Mouse (Mus musculus) hindbrain, embryonic 13.5 days (tissue): ENCODE measurements at regions not wholly inside any gene's neighbourhood (a gene's known extent, or its start where the extent isn't known, plus 50 kb on each side); places are given as distances from the start of the nearest gene placed in this dataset.

ENCODE experiments used
- ATAC-seq: fragments of 200-750 bp; cut with Nextera tagmentation; 2 replicates; pipeline ENCODE4 v1.8.0; 2017; ENCODE audit warnings: moderate TSS enrichment; ENCODE audit not compliant: low FRiP score
- H3K27ac ChIP-seq: fragments of 300-500 bp; sonication (generic); 2 replicates; pipeline ENCODE4 v1.5.1; 2015; ENCODE audit warnings: inconsistent platforms, mild to moderate bottlenecking, moderate library complexity
- H3K27me3 ChIP-seq: fragments of 300-500 bp; sonication (generic); 2 replicates; pipeline ENCODE4 v1.6.1; 2015; ENCODE audit warnings: mild to moderate bottlenecking, inconsistent platforms
- H3K36me3 ChIP-seq: fragments of 300-500 bp; sonication (generic); 2 replicates; pipeline ENCODE4 v1.6.1; 2015; ENCODE audit warnings: mild to moderate bottlenecking, inconsistent platforms
- H3K4me1 ChIP-seq: fragments of 300-500 bp; sonication (generic); replicated peaks from 2 replicates; pipeline ENCODE4 v1.6.1; 2015; ENCODE audit warnings: inconsistent platforms
- H3K4me2 ChIP-seq: fragments of 300-500 bp; sonication (generic); 2 replicates; pipeline ENCODE4 v1.6.1; 2015; ENCODE audit warnings: inconsistent platforms, mild to moderate bottlenecking, moderate library complexity
- H3K4me3 ChIP-seq: fragments of 300-500 bp; sonication (generic); 2 replicates; pipeline ENCODE4 v1.5.1; 2015; ENCODE audit warnings: mild to moderate bottlenecking, inconsistent platforms
- H3K9ac ChIP-seq: fragments of 300-500 bp; sonication (generic); 2 replicates; pipeline ENCODE4 v1.6.1; 2015; ENCODE audit warnings: mild to moderate bottlenecking, inconsistent platforms
- H3K9me3 ChIP-seq: fragments of 300-500 bp; sonication (generic); 2 replicates; pipeline ENCODE4 v1.6.1; 2016; ENCODE audit warnings: inconsistent platforms
- WGBS: fragments of 180-500 bp; shearing (Covaris S2); methylation state at CpG from one replicate; pipeline ENCODE4 v1.1.7; 2015; 5-methylcytosine and 5-hydroxymethylcytosine counted together

DNA sequence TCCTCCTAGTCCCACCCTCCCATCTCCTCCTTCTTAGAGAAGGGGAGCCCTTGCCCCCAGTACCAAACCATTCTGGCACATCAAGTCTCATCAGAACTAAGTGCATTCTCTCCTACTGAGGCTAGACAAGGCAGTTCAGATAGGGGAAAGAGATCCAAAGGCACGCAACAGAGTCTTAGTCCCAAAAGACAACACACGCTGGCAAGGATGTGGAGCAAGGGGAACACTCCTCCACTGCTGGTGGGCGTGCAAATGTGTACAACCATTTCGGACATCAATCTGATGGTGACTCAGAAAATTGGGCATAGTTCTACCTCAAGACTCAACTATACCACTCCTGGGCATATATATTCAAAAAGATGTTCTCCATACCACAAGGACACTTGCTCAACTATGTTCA is 506.7 kb upstream of the Mgmt start:
- no peaks in the 10 kb centered on the region for H3K27me3 ChIP-seq
- no peak overlapping the region for H3K27ac ChIP-seq
- H3K9me3 ChIP-seq, result no peaks in the 10 kb centered on the region
- no peak overlapping the region for H3K4me2 ChIP-seq
- 92% methylated on average over 4 of the region's 4 CpGs for WGBS
- ATAC-seq, result no peak
- H3K4me3 ChIP-seq, result no peak overlapping the region
- H3K4me1 ChIP-seq, result no peaks in the 10 kb centered on the region
- no peak overlapping the region for H3K9ac ChIP-seq
- H3K36me3 ChIP-seq, result no peaks in the 10 kb centered on the region

DNA sequence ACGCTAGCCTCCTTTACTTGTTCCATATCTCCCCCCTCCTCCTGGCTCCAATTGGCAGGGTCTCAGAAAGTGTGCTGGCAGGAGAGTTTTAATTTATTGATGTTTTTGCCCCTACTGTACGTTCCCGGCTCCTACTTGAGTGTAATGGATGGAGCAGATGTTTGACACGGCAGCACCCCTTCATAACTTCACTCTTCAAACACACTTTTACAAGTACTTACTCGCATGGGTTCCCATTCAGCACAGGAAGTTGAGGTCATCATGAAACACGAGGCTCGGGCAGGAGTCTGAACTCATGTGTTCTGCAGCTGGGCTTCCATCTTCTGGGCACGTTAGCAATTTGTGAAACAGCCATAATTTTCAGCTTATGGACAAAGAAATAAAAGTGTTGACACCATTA is 504.3 kb upstream of the Mgmt start:
- 71% methylated on average over 8 of the region's 8 CpGs for WGBS
- Histone ChIP-seq H3K27me3 (no peaks in the 10 kb centered on the region), H3K4me1 (0 out of 2 replicates have a peak, but pooled peaks cover 4% of the 10 kb centered on the region), H3K9me3 (no peaks in the 10 kb centered on the region), H3K4me3 (no peak overlapping the region), H3K9ac (no peak overlapping the region), H3K36me3 (no peaks in the 10 kb centered on the region), H3K4me2 (no peak overlapping the region), H3K27ac (no peak overlapping the region)
- ATAC-seq, result no peak

DNA sequence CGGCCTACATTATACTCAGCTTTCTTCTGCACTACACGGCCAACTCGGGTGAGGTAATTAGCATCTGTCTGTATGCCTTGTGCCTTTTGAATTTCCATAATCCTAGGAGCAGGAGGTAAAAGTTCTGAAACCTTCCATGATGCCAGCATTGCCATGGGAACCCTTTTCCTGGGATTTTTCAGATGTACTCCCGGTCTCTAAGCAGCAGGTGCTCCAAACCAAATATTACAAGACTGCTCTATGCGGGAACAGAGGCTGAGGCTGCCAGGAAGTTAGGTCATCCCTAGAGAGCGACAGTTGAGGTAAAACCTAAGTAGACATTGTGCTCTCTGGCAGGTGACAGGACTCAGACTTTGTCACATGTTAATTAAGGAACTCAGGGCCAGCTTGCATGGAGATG is 501.0 kb upstream of the Mgmt start:
- H3K4me3 ChIP-seq, result no peak overlapping the region
- 76% methylated on average over 6 of the region's 6 CpGs for WGBS
- H3K4me1 ChIP-seq, result 0 out of 2 replicates have a peak, but pooled peaks cover 4% of the 10 kb centered on the region
- no peak overlapping the region for H3K4me2 ChIP-seq
- no peaks in the 10 kb centered on the region for H3K27me3 ChIP-seq
- no peak overlapping the region for H3K27ac ChIP-seq
- H3K9me3 ChIP-seq, result no peaks in the 10 kb centered on the region
- H3K9ac ChIP-seq, result no peak overlapping the region
- ATAC-seq, result no peak
- no peaks in the 10 kb centered on the region for H3K36me3 ChIP-seq

DNA sequence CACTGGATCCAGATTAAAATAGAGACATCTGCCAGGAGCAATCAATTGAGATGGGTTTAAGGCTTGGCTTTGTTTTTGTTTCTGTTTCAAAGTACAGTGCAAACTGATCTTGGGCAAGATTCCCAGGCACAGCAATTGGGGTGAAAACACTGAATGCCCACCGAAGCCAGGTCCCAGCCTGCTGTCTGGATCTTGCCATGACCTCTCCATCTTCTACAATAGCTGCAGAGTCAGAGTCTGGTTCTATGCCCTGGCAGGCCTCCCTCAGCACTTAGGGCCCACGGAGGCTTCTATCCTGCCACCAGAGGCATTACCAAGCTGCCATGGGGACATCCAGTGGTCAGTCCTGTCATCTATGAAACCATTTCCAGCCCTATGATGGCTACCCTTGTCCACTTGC is 498.6 kb upstream of the Mgmt start:
- no peak overlapping the region for H3K4me2 ChIP-seq
- no peak for ATAC-seq
- no peak overlapping the region for H3K9ac ChIP-seq
- no peaks in the 10 kb centered on the region for H3K9me3 ChIP-seq
- H3K4me1 ChIP-seq, result 0 out of 2 replicates have a peak, but pooled peaks cover 4% of the 10 kb centered on the region
- no peak overlapping the region for H3K4me3 ChIP-seq
- H3K27me3 ChIP-seq, result no peaks in the 10 kb centered on the region
- 64% methylated on average over 2 of the region's 2 CpGs for WGBS
- H3K36me3 ChIP-seq, result no peaks in the 10 kb centered on the region
- H3K27ac ChIP-seq, result no peak overlapping the region

DNA sequence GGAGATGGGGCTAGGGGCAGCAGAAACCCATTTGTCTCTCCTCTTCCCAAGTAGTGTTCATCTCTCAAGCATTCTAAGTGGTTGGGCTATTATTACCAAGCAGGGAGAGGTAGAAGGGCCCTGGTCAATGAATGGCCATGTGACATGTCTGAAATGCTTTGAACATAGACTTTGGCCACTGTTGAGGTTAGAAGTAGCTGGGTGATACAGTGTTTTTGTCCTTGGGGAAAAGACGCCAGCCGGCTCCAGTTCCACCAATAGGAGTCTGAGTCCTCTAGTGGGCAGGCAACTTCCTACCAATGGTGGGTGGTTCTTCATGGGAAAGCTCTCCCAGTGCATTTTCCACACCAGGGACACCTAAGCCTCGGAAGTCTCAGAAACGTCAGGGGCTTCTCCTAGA is 497.3 kb upstream of the Mgmt start:
- 0 out of 2 replicates have a peak, but pooled peaks cover 4% of the 10 kb centered on the region for H3K4me1 ChIP-seq
- H3K27ac ChIP-seq, result no peak overlapping the region
- H3K27me3 ChIP-seq, result no peaks in the 10 kb centered on the region
- no peak for ATAC-seq
- no peak overlapping the region for H3K9ac ChIP-seq
- no peak overlapping the region for H3K4me3 ChIP-seq
- H3K4me2 ChIP-seq, result no peak overlapping the region
- H3K9me3 ChIP-seq, result no peaks in the 10 kb centered on the region
- no peaks in the 10 kb centered on the region for H3K36me3 ChIP-seq
- 96% methylated on average over 4 of the region's 4 CpGs for WGBS

DNA sequence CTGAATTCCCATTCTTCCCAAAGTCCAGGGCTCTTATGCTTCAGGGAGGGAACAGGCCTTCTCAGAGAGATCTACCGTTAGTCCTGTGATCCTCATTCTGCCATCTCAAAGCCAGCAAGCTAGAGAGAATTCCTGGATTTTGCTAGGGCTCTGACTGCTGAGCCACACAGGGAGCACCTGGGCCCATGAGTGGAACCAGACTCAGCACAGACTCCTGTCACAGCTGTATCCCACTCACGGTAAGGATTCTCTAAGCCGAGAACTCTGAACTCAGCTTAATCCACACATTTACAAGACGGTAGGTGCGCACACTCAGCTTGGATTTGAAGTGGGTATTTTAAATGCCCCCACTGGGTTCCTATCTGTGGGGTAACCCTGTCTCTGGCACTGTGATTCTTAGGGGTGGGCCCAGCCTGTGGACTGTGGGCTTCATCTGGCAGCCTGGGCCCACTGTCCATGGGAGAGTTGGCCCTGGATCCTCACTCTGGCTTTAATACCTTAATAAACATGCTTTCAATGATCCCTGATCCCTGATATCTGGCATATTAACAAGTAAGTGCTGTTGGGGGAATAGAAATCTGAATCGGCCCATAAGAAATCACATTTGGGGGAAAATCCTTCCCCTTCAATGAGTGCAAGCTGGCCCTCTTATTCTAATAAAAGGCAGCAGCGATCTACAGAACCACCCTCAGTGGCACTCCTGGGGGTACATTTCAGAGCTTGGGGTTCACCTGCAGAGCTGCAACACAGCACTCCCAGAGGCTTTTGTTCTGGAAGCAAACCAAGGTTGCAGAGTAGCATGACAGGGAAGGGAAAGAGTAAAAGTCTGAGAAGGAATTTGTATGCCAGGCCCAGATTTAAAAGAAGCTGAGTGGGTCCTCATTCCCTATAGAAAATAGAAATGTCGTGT is 491.5 kb upstream of the Mgmt start:
- H3K9me3 ChIP-seq, result no peaks in the 10 kb centered on the region
- no peak overlapping the region for H3K4me2 ChIP-seq
- no peaks in the 10 kb centered on the region for H3K36me3 ChIP-seq
- 87% methylated on average over 8 of the region's 8 CpGs for WGBS
- no peak overlapping the region for H3K4me3 ChIP-seq
- peaks cover 12% of the 10 kb centered on the region for H3K4me1 ChIP-seq
- no peak overlapping the region; the same call in 1 of the 2 replicates for H3K27ac ChIP-seq
- H3K27me3 ChIP-seq, result no peaks in the 10 kb centered on the region
- H3K9ac ChIP-seq, result no peak overlapping the region
- no peak for ATAC-seq

DNA sequence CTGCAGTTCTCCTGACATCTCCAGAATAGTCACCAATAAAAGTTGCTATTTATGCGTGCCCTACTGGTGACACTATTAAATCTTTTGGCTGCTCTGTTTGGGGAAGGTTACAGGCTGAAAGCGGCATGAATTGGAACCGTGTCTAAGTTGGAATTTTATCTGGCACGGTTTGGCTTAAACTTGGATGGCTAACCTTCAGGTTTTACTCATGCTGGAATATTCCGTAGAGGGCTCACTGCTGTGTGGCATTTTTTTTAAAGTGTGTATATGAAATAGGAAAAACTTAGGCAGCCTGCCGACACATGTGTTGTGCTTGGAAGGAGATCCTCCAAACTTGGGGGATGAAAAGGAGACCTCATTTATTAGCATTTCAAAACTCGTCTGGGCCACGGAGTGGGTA is 489.0 kb upstream of the Mgmt start:
- 74% methylated on average over 8 of the region's 8 CpGs for WGBS
- Histone ChIP-seq H3K4me2 (no peak overlapping the region), H3K36me3 (no peaks in the 10 kb centered on the region), H3K4me3 (no peak overlapping the region), H3K9me3 (no peaks in the 10 kb centered on the region), H3K9ac (no peak overlapping the region), H3K27me3 (no peaks in the 10 kb centered on the region), H3K4me1 (peaks cover 12% of the 10 kb centered on the region), H3K27ac (no peak overlapping the region)
- ATAC-seq, result no peak

DNA sequence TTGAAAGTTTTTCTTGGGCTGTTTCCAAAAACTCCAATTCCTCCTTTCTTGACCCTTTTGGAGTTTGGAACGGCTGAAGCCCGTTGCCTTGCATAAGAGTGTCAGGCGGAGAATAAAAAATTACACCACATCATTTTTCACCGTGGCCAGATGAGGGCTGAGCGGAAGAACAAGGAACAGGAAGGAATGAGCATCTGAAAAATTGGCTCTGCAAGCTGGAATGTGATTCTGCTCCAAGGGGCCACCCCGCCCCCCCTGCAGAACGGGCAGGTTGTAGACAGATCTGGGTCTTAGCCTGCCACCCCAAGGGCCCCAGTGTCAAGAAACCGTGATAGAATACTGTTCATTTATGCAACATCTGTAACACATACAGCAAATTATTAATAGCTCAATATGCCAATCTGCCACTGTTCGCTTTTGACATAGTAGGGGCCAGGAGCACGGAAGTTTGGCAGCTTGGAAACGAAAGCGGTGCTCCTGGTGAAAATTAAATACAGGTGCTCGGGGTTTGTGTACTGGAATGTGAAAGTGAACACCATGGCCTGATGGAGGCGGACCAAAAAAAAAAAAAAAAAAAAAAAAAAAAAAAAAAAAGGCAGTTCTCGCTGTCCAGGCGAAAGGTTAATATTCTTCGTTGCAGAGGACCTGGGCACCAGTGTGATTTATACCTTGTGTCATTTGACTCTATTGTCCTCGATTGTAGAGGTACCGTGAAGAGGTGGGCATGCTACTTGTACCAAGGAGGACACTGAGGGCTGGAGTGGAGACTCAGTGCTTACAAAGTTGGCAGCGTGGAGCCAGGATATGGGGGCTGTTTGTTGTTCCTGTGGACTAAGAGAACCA is 487.9 kb upstream of the Mgmt start:
- Histone ChIP-seq H3K4me1 (peaks cover 12% of the 10 kb centered on the region), H3K4me2 (no peak overlapping the region), H3K4me3 (no peak overlapping the region), H3K9ac (no peak overlapping the region), H3K27ac (no peak overlapping the region), H3K36me3 (no peaks in the 10 kb centered on the region), H3K9me3 (no peaks in the 10 kb centered on the region), H3K27me3 (no peaks in the 10 kb centered on the region)
- 73% methylated on average over 20 of the region's 20 CpGs for WGBS
- ATAC-seq, result no peak

DNA sequence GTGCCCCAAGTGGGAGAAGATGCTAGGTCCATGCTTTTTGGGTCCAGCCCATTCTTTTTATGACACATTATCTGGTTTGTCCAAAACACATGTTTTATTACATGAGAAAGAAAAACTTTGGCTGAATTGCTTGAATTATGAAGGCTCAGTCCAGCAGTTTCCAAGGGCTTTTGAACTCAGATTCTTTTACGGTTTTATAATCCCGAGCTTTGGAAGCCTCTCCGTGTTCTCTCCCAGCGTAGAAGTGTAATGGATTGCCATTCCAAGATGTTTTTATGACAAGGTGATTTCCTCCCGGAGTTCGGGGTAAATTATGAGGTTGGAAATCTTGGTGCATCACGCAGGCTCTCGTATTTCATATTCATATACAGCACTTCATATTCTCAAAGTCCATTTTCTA is 479.6 kb upstream of the Mgmt start:
- Histone ChIP-seq H3K36me3 (no peaks in the 10 kb centered on the region), H3K9ac (no peak overlapping the region), H3K4me1 (no peaks in the 10 kb centered on the region), H3K27ac (no peak overlapping the region), H3K27me3 (no peaks in the 10 kb centered on the region), H3K4me2 (no peak overlapping the region), H3K4me3 (no peak overlapping the region), H3K9me3 (no peaks in the 10 kb centered on the region)
- 92% methylated on average over 8 of the region's 8 CpGs for WGBS
- no peak for ATAC-seq

DNA sequence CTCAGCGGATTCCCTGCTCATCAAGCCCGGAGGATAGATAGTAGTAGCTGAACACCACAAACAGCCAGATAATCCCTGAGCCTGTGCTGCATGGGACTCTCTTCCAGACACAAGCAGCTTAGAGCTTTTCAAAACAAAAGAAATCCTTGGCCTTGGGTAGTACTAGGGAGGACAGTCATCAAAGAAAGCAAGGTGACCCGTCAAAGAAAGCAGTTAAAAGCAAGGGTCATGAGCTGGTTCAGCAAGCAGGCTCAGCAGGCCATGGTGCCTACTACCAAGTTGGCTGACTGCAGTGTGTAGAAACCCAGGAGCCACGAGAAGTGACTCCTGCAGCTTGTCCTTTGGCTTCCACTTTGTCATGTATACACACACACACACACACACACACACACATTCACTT is 477.1 kb upstream of the Mgmt start:
- no peaks in the 10 kb centered on the region for H3K36me3 ChIP-seq
- no peak overlapping the region for H3K4me3 ChIP-seq
- H3K4me2 ChIP-seq, result no peak overlapping the region
- no peak overlapping the region for H3K27ac ChIP-seq
- H3K9ac ChIP-seq, result no peak overlapping the region
- H3K9me3 ChIP-seq, result no peaks in the 10 kb centered on the region
- H3K4me1 ChIP-seq, result no peaks in the 10 kb centered on the region
- ATAC-seq, result no peak
- 65% methylated on average over 4 of the region's 4 CpGs for WGBS
- H3K27me3 ChIP-seq, result no peaks in the 10 kb centered on the region

DNA sequence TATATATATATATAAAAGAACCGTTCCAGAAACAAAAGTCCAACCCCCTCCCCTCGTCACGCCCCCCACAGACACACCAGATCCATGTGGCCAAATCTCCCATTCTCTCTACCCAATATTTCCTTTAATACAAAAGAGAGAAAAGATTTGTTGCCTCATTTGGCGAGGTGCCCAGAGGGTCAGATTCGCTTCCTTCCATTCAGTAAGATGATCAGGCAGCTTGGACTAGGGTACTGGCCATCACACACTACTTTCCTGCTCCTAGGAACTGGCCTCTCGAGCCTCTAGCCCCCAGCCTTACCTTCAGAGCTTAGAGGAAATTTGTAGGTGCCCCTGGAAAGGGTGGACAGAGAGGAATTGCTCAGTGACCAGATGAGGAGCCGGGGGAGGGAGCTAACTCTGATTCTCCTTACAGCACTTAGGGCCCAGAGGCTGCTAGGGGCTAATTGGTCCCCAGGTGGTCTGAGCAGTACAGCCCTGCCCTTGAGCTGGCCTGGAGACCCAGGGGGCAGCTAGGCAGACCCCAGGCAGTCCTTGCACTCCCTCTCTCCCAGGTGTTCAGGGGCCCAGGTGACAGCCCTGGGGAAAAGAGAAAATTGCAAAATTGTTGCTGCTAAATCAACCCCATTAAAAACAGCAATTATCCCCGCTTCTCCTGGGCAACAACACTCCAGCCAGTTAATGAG is 470.4 kb upstream of the Mgmt start:
- Histone ChIP-seq H3K4me3 (no peak overlapping the region), H3K27me3 (0 out of 2 replicates have a peak, but pooled peaks cover 3% of the 10 kb centered on the region), H3K36me3 (no peaks in the 10 kb centered on the region), H3K4me1 (peaks cover 10% of the 10 kb centered on the region), H3K9me3 (no peaks in the 10 kb centered on the region), H3K4me2 (no peak overlapping the region), H3K27ac (no peak overlapping the region), H3K9ac (no peak overlapping the region)
- ATAC-seq, result no peak
- 69% methylated on average over 8 of the region's 8 CpGs for WGBS

DNA sequence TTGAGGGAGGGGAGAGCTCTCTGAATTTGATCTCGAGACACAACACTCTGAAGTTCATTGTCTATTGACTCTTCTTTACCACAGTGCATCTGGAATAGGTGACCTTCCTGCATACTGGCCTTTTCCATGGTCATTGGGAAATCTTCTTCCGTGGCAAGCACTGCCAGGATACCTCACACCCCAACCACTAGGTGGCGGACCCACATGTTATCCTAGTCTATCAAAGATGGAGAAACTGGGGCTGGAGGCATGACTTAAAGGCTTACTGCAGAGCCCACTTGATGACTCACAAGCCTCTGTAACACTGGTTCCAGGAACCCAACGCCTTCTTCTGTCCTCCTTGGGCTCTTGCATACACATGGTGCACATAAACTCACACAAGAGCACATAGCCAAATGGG is 467.2 kb upstream of the Mgmt start:
- no peaks in the 10 kb centered on the region for H3K9me3 ChIP-seq
- 69% methylated on average over 4 of the region's 4 CpGs for WGBS

More for the DNA sequence above, 467.2 kb upstream of the Mgmt start:
- H3K27me3 ChIP-seq, result 0 out of 2 replicates have a peak, but pooled peaks cover 4% of the 10 kb centered on the region
- no peaks in the 10 kb centered on the region for H3K36me3 ChIP-seq
- ATAC-seq, result no peak
- H3K4me1 ChIP-seq, result peaks cover 34% of the 10 kb centered on the region
- no peak overlapping the region for H3K9ac ChIP-seq
- no peak overlapping the region for H3K27ac ChIP-seq
- no peak overlapping the region for H3K4me3 ChIP-seq
- no peak overlapping the region for H3K4me2 ChIP-seq
